Mouse (Mus musculus): ENCODE measurements around the gene Mkrn1. TPM values are rescaled to one million over a fixed set of nuclear protein-coding genes. Genes with fewer than 3 reads are reported as not detected.
"Not testable (repeated sequence)": the region's sequence is repeated elsewhere in the genome, so short reads cannot be mapped to it uniquely, and the experiment has no call there.

The Mkrn1 gene
- total RNA-seq, 2 experiments from 2014 or later, result 67.0 to 107 TPM

GRCm38 (mm10) chr6:39433701-39434100 is 13.4 kb upstream of the Mkrn1 start:
- intact Hi-C loops (cut with DNase I), result no loop called here
- DNase-seq (ENCODE audit: low spot score), result no peak

- DNase-seq (ENCODE audit: low spot score), result no peak
- intact Hi-C loops (cut with DNase I), result no loop called here
These were observed 12.9 kb upstream of the Mkrn1 start for GRCm38 (mm10) chr6:39433174-39433573.

GRCm38 (mm10) chr6:39430722-39431121 is 10.5 kb upstream of the Mkrn1 start:
- intact Hi-C loops (cut with DNase I), result no loop called here
- no peak for DNase-seq (ENCODE audit: low spot score)

GRCm38 (mm10) chr6:39429007-39429788 is 8.9 kb upstream of the Mkrn1 start:
- intact Hi-C loops (cut with DNase I), result no loop called here
- no peak for DNase-seq (ENCODE audit: low spot score)

GRCm38 (mm10) chr6:39427276-39428003 is 7.2 kb upstream of the Mkrn1 start:
- intact Hi-C loops (cut with DNase I), result no loop called here

GRCm38 (mm10) chr6:39426725-39427124 is 6.5 kb upstream of the Mkrn1 start:
- no peak for DNase-seq (ENCODE audit: low spot score)
- intact Hi-C loops (cut with DNase I), result no loop called here

More at GRCm38 (mm10) chr6:39427276-39428003, 7.2 kb upstream of the Mkrn1 start:
- no peak for DNase-seq (ENCODE audit: low spot score)

GRCm38 (mm10) chr6:39425181-39425580 is 4.9 kb upstream of the Mkrn1 start:
- DNase-seq (ENCODE audit: low spot score), result no peak
- intact Hi-C loops (cut with DNase I), result no loop called here

GRCm38 (mm10) chr6:39423686-39424085 is 3.4 kb upstream of the Mkrn1 start:
- intact Hi-C loops (cut with DNase I), result loop anchor here (5.0 kb wide), 1 partner anchor 144 kb away; no protein-coding TSS in a partner anchor
- no peak for DNase-seq (ENCODE audit: low spot score)

GRCm38 (mm10) chr6:39423130-39423551 is 2.9 kb upstream of the Mkrn1 start:
- DNase-seq (ENCODE audit: low spot score), result no peak
- intact Hi-C loops (cut with DNase I), result loop anchor here (5.0 kb wide), 1 partner anchor 144 kb away; no protein-coding TSS in a partner anchor

- intact Hi-C loops (cut with DNase I), result loop anchor here (5.0 kb wide), 1 partner anchor 146 kb away; no protein-coding TSS in a partner anchor
- no peak for DNase-seq (ENCODE audit: low spot score)
These were observed 605 bp upstream of the Mkrn1 start for GRCm38 (mm10) chr6:39420867-39421266.

GRCm38 (mm10) chr6:39419386-39419850 is 844 bp downstream of the Mkrn1 start:
- DNase-seq (ENCODE audit: low spot score), result no peak
- intact Hi-C loops (cut with DNase I), result no loop called here

GRCm38 (mm10) chr6:39416654-39417053 is 3.6 kb downstream of the Mkrn1 start:
- DNase-seq (ENCODE audit: low spot score); intact Hi-C loops (cut with DNase I): not testable (repeated sequence)

- no peak for DNase-seq (ENCODE audit: low spot score)
- intact Hi-C loops (cut with DNase I), result no loop called here
These were observed 4.5 kb downstream of the Mkrn1 start for GRCm38 (mm10) chr6:39415762-39416161.

GRCm38 (mm10) chr6:39414106-39414505 is 6.2 kb downstream of the Mkrn1 start:
- intact Hi-C loops (cut with DNase I), result no loop called here
- no peak for DNase-seq (ENCODE audit: low spot score)

- intact Hi-C loops (cut with DNase I), result no loop called here
- no peak for DNase-seq (ENCODE audit: low spot score)
These were observed 13.8 kb downstream of the Mkrn1 start for GRCm38 (mm10) chr6:39406480-39406879.

- intact Hi-C loops (cut with DNase I), result no loop called here
- DNase-seq (ENCODE audit: low spot score), result no peak
These were observed 17.1 kb downstream of the Mkrn1 start for GRCm38 (mm10) chr6:39403136-39403535.

GRCm38 (mm10) chr6:39400343-39400742 is 19.9 kb downstream of the Mkrn1 start:
- intact Hi-C loops (cut with DNase I), result no loop called here
- DNase-seq (ENCODE audit: low spot score), result no peak

GRCm38 (mm10) chr6:39398342-39398741 is 21.9 kb downstream of the Mkrn1 start:
- no peak for DNase-seq (ENCODE audit: low spot score)
- intact Hi-C loops (cut with DNase I), result no loop called here

GRCm38 (mm10) chr6:39397046-39397445 is 23.2 kb downstream of the Mkrn1 start:
- intact Hi-C loops (cut with DNase I), result no loop called here
- no peak for DNase-seq (ENCODE audit: low spot score)

- intact Hi-C loops (cut with DNase I), result no loop called here
- DNase-seq (ENCODE audit: low spot score), result no peak
These were observed 24.3 kb downstream of the Mkrn1 start for GRCm38 (mm10) chr6:39395916-39396315.

- no peak for DNase-seq (ENCODE audit: low spot score)
- intact Hi-C loops (cut with DNase I), result no loop called here
These were observed 24.8 kb downstream of the Mkrn1 start for GRCm38 (mm10) chr6:39395471-39395870.
